Mouse (Mus musculus) urinary bladder, postnatal 25 days (tissue): ENCODE measurements around the gene Tmem98.

Experiments used
- DNase-seq: peaks from one replicate; pipeline ENCODE4 v3.0.0; 2022; ENCODE audit warnings: low spot score

Gene Tmem98

GRCm38 (mm10) chr11:80809993-80810821 lies at the start of gene Tmem98:
Gene Tmem98, plus strand, starts transcription at chr11:80810175.
- DNase-seq = peak; percentile 35

- no peak for DNase-seq
Observed at GRCm38 (mm10) chr11:80761285-80761974, 48.5 kb upstream of the Tmem98 start.

DNA sequence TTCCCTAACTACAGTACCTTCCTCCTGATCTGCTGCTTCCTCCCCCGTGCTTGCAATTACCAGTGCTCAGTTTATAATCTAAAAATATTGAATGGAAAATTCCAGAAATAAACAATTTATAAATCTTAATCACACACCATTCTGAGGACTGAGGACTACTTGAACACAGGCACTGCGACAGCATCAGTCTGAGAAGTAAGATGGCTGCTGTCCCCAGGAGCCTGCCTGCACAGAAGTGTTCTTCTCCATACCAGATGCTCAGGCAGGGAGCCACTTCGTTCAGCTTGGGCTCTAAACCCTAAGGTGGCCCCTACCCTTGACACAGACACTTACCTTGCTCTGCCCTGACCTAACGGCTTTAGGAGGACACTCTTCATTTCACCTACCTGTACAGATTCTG lies 47.9 kb upstream of the Tmem98 start:
- no peak for DNase-seq

- DNase-seq = no peak
Observed at GRCm38 (mm10) chr11:80766068-80766467, 43.9 kb upstream of the Tmem98 start.

GRCm38 (mm10) chr11:80766472-80767319 lies 43.3 kb upstream of the Tmem98 start:
- DNase-seq = no peak

DNA sequence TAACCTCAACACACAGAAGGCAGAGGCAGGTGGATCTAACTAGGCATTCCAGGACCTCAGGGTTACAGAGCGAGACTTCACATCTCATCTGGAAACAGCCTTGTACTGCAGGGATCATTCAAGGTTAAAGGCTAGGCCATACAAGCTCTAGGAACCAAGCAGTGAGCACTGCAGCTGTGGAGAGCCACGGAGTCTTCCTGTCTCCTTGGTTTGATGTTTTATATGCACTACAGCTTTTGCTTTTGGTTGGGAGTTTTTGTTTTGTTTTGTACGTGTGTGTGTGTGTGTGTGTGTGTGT lies 42.7 kb upstream of the Tmem98 start:
- DNase-seq = no peak

GRCm38 (mm10) chr11:80771186-80771585 lies 38.8 kb upstream of the Tmem98 start:
- no peak for DNase-seq

DNA sequence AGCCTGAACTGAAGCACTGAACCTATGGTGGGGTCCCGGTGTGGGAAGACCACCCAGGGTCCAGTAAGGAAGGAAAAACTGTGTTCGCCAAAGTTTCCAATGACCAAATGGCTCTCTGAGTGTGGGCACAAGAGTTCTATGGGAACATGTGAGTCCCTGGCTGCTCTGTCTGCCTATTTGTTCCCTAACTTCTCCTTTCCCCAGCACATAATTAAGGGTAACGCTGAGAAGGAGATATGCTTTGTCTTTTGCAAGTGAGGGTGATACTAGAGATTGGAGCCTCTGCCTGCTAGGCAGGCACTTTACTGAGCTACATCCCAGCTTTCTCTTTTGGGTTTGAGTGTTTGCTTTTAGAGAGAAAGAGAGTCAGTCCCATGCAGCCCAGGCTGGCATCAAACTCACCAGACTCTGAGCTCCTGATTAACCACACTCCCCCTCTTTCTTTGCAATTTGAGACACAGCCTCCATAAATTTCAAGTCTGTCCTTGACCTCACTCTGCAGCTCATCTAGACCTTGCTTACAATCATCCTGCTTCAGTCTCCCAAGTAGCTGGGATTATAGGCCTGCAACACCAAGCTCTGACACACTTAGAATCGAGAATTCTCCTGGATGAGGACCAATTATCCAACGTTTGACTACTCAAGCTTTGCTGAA lies 38.3 kb upstream of the Tmem98 start:
- no peak for DNase-seq

DNA sequence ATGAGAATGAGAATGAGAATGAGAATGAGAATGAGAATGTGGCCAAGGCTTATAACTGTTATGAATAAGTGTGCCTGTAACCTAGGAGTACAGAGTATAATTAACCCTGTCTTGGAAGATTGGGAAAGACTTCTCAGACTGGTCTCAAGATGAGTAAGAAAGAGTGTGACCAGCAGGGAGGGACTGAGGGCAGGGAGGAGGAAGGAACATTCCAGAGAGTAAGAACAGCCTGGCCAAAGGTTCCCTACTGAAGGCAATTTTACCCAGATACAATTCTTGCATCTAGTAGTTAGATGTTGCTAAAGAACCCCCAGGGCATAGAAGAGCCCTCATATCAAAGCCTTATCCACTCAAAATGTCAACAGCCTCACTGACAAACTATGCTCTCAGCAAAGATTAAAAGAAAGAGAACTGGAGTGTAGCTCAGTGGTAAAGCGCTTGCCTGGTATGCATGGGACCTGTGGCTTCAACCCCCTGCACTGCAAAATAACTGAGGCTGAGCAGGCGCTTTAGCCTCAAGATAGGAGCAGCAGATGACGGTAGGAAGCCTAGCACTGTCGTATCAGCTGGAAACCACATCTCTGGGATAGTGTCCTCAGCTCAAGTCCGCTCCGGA lies 37.3 kb upstream of the Tmem98 start:
- DNase-seq = no peak

DNA sequence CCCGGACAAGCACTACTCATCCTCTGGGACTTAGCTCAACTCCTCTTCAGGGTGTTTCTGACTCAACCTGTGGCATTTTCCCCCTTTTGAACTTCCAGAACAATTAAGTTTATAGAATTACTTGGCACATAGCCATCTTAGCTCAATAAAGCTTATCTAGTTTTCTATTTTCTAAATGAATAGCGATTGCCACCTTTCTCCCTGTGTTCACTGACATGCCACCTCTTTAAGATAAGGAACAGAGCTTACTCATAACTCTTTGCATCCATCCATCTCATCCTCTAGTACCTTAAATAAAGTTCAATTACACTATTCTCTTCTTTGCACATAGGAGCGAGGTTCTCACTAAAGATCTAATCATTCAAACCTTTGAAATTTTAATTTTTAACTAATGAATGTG lies 34.4 kb upstream of the Tmem98 start:
- no peak for DNase-seq

DNA sequence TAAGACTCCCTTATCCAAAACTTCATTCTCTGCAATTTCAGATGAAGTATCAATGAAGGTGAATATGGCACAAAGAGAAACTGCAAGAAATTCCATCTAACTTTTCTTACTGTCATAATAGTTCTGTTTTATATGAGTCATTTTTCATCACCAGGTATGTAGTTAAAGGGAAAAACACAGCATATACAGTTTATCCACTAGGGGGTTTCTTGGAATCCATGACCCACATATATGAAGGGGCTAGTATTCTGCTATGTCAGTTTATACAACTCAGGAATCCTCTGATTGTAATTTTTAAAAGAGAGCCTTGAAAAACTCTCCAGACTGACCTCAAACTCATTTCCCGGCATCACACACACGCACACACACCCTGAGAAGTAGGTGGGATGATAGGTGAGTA lies 32.3 kb upstream of the Tmem98 start:
- DNase-seq = no peak

DNA sequence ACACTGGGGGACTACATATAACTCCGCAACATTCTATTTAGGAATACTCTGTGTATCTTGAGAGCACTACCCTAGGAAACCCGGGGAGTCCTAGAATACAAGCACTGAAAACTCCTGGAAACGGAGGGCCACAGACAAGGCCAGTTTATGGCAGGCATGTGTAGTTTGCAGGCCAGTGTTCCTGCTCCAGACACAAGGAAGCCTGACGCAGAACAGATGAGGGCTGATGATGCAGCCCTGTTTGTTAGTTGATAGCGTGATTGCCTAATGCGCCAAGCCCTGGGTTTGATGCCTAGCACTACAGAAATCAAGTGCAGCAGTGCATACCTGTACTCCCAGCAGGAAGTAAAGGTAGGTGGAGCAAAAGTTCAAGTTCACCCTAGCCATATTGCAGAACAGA lies 31.8 kb upstream of the Tmem98 start:
- DNase-seq = no peak

DNA sequence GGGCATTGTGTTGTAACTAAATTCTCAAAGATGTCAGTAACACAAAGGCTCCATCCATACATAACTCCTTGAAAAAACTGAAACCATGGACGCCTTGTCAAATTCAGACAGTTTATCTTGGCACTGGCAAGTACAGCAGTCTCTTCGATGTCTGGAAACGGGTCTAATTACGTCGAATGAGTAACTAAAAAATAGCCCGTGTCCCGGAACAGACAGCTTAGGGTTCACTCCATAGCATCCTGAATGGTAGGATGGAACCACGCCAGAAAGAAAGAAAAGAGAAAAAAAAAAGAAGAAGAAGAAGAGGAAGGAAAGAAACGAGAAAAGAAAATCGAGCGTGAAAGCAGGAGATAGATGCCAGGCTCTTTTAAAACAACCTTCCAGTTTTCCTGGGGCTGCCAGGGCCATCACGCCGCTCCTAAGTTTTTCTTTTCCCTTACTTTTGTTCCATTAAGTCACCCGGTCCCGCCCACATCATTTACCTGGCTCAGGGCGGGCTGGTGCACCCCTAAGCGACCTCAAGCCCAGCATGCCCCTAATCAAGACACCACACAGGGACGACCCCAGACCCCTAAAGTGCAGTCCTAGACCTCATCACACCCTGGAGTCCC lies 31.0 kb upstream of the Tmem98 start:
- no peak for DNase-seq

DNA sequence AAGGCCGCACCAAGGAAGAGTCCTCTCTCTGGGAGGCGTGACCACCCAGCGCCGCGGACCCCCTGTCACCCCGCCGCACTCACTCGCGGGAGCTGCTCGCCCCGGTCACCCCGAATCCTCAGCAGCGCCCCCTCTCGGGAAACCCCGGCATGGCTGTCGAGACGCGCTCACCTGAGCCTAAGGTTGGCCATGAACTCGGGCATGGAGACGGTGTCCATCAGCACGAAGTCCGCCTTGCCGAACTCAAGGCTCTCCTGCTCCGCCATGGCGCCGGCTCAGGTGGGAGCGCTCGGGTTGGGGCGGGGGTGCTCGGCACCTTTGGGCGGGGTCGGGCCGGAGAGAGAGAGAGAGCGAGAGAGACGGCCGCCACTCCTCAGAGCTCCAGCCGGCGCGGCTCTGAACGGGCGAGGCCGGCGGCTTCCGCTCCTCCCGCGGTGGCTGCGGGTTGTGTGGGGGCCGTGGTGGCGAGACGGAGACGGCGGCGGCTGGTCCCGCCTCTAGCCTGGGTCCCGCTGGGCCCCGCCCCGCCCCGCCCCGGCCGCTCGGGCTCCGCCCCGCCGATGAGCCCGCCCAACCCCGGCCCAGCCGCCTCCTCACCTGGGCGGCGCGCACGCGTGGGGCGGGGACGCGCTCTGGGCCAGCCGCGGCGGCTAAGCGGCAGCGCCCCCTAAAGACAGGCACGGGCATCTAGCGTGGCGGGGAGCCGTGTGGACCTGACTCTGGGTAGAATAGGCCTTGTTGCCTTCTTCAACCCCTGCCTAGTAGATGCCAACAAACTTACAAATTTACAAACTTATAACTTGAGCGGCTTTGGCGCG lies 30.2 kb upstream of the Tmem98 start, which contains the start of gene Myo1d:
Myo1d (minus strand) TSS at position 499 of the 818 bp plus-strand sequence.
- peak; percentile 93 for DNase-seq

GRCm38 (mm10) chr11:80781535-80781934 lies 28.4 kb upstream of the Tmem98 start:
- no peak for DNase-seq

DNA sequence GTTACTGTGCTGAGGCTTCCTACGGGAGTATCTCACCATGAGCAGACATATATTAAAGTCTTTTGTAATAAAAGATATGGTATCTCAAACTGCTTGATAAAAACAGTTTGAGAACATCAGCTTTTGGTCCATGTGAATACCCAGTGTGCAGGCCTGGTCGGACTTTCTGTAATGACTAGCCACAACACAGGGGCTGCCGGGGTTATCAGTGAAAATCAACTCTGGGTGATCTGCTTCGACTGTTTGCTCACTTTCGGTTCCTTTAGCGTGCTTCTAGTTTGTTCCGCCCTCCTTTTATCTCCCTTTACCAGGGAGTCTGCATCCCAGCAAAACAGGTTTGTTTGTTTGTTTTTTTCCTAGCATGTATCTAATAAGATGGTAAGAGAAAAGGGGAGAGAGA lies 26.5 kb upstream of the Tmem98 start:
- no peak for DNase-seq

DNA sequence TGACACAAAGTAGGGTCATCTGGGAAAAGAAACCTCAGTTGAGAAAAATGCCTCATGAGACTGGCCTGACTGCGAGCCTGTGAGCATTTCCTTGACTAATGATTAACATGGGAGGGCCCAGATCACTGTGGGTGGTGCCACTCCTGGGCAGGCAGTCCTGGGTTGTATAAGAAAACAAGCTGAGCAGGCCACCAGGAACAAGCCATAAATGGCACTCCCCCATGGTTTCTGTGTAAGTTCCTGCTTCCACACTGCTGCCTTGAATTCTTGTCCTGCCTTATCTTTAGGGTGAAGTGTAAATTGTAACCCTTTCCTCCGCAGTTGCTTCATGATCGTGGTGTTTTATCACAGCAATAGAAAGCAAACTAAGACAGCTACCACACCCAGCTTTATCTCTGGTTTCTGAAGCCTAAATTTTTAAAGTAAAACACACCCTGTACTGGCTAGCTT lies 25.7 kb upstream of the Tmem98 start:
- peak; percentile 22 for DNase-seq

DNA sequence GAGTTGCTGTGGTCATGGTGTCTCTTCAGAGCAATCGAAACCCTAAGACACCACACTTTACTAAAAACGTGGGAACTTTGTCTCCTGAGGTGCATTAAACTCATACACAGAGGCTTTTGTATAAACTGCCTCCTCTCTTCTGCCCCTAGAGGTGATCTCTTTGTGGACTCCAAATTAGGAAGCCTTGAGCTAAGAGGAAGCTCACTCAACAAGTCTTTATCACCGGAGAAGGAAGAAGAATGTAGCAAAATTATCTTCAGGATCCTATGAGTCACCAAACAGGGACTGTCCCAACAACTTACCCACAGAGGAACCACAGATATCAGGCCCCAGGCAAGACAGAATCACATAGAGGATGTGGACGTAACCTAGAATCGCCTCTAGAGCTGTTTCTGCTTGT lies 24.3 kb upstream of the Tmem98 start:
- DNase-seq = no peak

DNA sequence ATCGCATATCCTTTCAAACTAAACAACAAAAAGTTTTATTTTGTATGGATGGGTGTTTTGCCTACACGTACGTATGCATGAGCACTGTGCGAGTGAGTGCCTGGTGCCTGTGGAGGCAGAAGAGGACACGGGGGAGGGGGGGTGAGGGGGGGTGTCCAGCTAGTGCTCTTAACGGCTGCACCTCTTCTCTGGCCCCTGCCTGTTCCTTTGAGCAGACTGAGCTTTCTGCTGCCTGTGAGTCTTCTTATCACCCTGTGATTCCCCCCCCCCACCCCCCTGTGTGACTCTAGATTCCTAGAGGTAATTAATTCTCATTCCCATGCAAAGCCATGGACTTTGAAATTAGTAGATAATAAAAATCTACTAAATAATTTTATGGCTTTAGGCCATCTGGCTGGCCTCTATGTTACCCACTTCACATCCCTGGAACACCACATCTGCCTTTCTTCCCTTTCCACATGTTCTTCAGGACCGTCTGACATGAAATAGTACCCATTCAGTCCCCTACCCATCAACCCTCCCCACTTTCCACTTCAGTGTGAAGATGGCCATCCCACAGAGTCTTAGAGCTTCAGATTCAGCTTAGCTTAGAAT lies 20.2 kb upstream of the Tmem98 start:
- DNase-seq = no peak

GRCm38 (mm10) chr11:80790413-80790812 lies 19.6 kb upstream of the Tmem98 start:
- no peak for DNase-seq
